Mouse (Mus musculus): ENCODE data around the gene Prrt2. TPM values are rescaled to one million over a fixed set of nuclear protein-coding genes. Genes with fewer than 3 reads are reported as not detected.

Prrt2 gene
- 100 to 1,000 TPM; 213 to 222 TPM for total RNA-seq (2021)

DNA sequence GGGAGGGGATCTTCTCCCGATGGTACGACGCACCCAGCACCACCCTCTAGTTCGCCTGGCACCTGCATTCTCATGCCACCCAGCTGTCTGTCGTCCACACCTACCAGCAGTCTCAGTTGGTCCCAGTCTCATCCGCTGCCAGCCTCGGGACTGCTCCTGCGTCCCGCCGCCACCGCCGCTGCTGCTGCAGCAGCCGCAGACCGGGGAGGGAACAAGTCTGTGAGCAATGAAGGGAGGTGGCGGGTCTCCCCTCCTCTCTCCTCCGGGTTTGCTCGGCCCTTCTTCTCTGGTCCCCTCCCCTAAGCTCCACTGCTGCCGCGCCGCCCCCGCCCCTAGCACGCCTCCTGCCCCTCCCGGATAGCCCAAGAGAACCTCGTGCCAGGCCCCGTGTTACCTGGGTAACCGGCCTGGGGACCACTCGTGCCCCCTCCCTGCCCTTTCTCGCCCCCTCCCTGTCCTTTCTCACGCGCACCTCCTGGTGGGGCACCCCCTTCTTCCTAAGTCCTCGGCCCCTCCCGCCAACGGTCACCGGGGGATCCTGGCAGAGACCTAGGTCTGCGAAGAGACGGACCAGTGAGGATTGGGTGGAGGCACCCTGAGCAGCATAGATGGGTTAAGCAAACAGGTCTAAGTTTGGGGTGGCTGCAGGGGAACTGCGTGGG is at the start of gene Prrt2, which contains the start of gene Gm42742:
Gene Prrt2 (minus strand): TSS at position 311 of the 662 bp plus-strand sequence.
Gene Gm42742 (minus strand): TSS at position 197 of the 662 bp plus-strand sequence.
- intact Hi-C loops (cut with DNase I): no loop called here
- DNase-seq (ENCODE audit: low spot score in 2 of 2): peak; percentile 74 to 79

DNA sequence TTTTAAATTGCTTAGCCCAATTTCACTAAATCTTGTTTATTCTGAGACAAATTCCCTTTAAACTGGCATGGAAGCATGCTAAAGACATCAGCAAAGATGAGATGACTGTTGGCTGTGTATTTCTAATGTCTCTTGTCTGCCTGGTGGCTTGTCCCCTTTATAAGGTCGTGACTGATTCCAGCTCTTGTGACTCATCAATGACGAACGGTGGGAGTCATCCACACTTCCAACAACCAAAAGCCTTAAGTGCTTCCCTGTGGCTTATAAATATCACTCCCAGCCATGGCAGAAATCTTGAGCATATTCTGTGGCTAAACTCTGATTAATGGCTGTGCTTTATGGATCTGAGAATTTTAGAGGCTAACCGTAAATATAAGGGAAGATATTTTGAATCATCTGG is 45.3 kb upstream of the Prrt2 start:
- intact Hi-C loops (cut with DNase I): loop anchor here (10.0 kb wide), 1 partner anchor 108 kb away; no protein-coding TSS in a partner anchor
- no peak for DNase-seq (ENCODE audit: low spot score in 2 of 2)

DNA sequence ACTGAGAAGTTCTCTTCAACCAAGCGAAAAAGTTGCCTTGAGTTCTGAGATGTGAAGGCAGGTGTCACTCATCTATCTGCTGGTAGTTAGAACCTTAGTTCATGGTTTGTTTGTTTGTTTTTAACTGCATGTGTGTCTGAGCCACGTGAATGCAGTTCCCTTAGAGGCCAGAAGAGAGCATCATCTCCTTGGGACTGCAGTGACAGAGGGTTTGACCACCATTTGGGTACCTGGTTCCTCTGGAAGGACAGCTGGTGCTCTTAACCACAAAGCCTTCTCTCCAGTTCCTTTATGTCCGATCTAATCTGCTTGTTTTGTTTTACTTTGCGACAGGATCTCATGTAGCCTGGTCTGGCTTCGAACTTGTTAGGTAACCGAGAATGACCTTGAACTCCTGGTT is 44.5 kb upstream of the Prrt2 start:
- intact Hi-C loops (cut with DNase I): loop anchor here (10.0 kb wide), 1 partner anchor 109 kb away; no protein-coding TSS in a partner anchor
- no peak for DNase-seq (ENCODE audit: low spot score in 2 of 2)

DNA sequence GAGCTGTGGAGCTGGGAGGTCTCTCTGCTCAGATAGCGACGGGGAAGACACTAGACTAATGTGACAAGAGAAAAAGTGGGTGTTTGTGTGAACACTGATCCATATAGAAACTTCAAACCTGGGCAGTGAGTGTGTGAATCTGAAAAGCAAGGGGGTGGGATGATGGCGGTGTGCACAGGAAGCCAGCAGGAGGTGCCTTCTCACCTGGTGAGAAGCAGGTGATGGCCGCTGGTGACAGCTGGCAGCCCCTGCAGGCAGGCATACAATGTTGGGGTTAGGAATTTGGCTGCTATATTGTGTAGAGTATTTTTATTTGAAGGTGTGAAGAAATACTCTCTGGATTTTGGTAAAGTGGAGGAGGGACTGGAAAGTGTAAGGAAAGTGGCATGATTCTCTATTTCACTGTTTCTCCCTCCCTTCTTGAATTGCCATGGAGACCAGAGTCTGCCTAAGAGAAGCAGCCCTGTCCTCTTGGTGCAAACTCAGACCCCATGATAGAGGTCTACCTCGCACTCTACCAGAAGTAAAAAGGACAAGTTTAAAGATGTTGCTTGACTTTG is 34.1 kb upstream of the Prrt2 start:
- intact Hi-C loops (cut with DNase I): no loop called here
- DNase-seq (ENCODE audit: low spot score in 2 of 2): peak; percentile 7 to 31

DNA sequence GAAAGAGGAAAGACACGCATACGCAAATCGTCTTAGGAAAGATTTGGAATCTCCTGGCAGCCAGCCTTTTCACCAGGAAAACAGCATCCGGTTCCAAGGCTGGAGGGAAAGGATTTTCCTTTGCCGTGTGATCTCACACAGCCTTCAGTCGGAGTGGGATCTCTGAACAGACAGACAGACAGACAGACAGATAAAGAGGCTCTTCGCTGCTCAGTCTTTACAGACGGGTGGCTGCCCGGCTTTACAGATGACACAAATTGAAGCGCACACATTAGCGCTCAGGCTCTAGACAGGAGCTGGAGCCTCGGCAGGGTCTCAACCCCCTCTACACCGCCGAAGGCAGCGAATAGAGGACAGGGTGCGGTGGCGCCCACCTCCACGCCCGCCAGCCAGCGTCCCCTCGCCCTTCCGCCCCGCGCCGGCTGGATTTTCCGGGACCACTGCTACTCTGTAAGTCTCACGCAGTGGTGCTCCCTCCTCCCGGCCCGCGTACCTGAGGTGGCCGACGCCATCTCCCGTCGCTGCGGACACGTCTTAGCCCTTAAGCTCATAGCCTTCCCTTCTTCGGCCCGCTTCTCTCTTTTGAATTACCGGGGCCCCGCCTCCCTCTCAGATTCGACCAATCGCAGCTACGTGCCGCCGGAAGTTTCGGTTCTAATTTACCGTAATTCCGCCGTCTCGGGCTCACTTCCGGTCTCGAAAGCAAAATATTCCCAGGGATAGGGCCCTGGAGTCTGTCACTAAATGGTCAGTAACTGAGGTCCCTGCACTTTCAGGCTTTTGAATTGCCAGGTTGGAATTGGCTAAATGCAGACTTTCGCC is 21.1 kb upstream of the Prrt2 start, which contains the start of gene Kif22:
Gene Kif22 (minus strand): TSS at position 621 of the 822 bp plus-strand sequence.
- intact Hi-C loops (cut with DNase I): no loop called here
- DNase-seq (ENCODE audit: low spot score in 2 of 2): peak; percentile 84 to 88

DNA sequence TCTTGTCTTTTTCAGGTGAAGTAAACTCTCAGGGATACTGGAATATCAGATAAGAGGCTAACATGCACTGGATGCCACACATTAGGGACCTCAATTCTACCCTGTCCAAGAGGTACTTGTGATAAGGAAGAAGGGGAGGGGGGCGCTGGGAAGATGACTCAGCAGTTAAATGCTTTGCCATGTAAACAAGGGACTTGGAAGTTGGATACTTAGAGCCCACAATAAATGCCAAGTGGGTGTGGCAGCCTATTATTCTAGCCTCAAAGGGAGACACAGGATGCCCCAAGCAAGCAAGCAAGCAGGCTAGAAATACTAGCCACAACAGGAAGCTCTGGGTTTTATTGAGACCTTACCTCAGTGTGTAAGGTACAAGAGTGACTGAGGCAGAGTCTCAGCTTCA is 10.2 kb upstream of the Prrt2 start:
- intact Hi-C loops (cut with DNase I): no loop called here

DNA sequence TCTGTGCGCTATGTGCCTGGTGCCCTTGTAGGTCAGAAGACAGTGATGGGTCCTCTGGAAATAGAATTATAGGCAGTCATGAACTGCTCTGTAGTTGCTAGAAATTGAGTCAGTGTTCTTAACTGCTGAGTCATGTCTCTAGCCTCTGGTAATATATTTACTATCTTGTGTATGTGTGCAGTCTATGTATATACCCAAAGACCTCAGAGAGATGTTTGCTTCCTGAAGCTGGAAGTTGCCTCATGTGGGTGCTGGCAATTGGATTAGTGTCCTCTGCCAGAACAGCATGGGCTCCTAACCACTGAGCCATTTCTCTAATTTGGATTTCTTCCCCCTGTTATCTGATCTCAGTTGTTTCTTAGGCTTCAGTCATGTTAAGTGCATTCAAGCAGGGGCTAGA is 9.2 kb upstream of the Prrt2 start:
- intact Hi-C loops (cut with DNase I): no loop called here

More for the DNA sequence above, 10.2 kb upstream of the Prrt2 start:
- no peak for DNase-seq (ENCODE audit: low spot score in 2 of 2)

DNA sequence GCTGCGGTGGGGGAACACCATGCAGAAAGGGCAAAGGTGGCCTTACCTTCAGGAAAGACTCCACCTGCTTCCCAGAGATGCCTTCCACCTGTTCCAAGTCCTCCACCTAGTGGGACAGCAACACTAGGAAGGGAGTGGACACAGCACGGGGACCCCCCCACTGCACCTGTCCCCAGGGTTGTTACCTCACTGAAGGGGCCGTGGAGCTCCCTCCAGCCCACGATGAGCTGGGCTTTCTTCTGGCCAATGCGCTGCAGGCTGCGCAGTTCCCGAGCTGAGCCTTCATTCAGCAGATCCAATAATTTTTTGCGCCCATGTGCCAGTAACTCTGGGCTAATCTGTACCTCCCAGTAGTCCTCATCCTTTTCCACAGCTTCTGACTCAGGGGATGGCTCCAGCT is 6.9 kb upstream of the Prrt2 start:
- DNase-seq (ENCODE audit: low spot score in 2 of 2): peak in 1 of 2 experiments; percentile 31
- intact Hi-C loops (cut with DNase I): loop anchor here (5.0 kb wide), 2 partner anchors 74 to 146 kb away; partner anchors contain the start of gene Taok2

More for the DNA sequence above, 9.2 kb upstream of the Prrt2 start:
- DNase-seq (ENCODE audit: low spot score in 2 of 2): no peak

DNA sequence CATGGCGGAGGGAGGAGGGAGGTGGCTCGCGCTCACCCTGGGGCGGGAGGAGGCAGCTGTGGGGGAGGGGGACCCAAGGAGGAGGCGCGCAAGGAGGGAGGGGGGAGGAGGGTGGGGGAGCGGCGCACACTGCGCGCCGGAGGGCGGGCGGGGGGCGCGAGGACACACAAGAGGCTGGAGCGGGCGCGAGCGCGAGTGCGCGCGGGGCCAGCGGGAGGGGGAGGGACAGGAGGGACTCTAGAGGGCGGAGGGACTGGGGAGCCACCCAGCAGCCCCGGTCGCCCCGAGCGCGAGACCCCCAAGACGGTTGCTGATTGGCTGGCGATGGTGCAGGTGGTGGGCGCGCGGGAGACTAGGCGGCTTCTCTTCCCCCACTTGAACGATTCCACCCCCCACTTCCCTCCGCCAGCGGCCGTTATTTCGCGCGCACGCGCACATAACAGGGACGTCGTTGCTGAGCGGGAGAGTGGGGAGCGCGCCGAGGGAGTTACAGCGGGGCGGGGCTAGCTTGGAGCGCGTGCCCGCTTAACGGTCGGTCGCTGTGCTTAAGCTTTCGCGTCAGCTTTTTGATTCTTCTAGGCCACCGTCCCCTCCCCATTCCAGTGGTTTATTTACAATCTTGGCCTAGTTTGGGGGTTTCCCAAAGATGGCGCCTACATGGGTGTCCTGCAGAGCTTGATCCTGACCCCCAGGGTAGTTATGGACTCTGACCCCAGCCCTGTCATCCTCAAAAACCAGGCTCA is 6.1 kb upstream of the Prrt2 start, which contains the start of gene Maz:
Gene Maz (minus strand): TSS at position 54 of the 743 bp plus-strand sequence.
- DNase-seq (ENCODE audit: low spot score in 2 of 2): peak; percentile 100
- intact Hi-C loops (cut with DNase I): loop anchor here (5.0 kb wide), 2 partner anchors 75 to 145 kb away; partner anchors contain the start of gene Taok2

DNA sequence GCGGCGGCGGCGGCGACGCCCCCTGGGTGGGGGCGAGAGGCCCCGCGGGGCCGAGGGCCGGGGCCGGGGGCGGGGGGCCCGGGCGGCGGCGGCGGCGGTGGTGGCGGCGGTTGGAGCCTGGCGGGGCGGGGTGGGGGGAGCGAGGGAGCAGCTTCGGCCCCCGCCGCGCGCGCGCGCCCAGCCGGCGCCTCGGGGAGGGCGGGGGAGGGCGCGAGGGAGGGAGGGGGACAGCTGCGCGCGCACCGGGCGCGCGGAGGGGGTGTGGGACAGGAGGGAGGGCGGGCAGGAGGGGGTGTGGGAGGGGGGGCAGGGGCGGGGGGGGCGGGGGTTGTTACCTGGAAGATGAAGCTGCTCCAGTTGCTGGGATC is 5.6 kb upstream of the Prrt2 start:
- no peak for DNase-seq (ENCODE audit: low spot score in 2 of 2)
- intact Hi-C loops (cut with DNase I): loop anchor here (5.0 kb wide), 2 partner anchors 76 to 144 kb away; partner anchors contain the start of gene Taok2

DNA sequence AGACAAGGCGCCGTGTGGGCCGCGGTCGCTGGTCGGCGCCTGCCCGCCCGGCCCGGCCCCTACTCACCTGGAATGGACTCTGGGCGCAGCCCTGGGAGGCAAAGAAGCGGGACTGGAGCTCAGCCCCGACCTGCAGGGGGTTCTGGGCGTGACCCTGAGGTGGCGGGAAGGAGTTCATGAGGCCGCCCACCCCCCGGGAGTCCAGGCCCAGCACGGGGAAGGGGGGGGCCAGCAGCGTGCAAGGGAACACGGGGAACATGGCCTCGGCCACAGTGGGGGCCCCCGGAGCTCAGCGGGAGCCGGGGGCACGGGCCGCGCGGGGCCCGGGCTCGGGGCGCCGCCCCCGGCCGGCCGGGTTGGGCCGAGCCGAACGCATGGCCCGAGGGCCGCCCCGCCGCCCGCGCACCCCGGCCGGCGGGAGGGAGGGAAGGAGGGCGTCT is 5.2 kb upstream of the Prrt2 start:
- peak; percentile 53 to 68 for DNase-seq (ENCODE audit: low spot score in 2 of 2)
- intact Hi-C loops (cut with DNase I): loop anchor here (5.0 kb wide), 2 partner anchors 76 to 144 kb away; partner anchors contain the start of gene Taok2

DNA sequence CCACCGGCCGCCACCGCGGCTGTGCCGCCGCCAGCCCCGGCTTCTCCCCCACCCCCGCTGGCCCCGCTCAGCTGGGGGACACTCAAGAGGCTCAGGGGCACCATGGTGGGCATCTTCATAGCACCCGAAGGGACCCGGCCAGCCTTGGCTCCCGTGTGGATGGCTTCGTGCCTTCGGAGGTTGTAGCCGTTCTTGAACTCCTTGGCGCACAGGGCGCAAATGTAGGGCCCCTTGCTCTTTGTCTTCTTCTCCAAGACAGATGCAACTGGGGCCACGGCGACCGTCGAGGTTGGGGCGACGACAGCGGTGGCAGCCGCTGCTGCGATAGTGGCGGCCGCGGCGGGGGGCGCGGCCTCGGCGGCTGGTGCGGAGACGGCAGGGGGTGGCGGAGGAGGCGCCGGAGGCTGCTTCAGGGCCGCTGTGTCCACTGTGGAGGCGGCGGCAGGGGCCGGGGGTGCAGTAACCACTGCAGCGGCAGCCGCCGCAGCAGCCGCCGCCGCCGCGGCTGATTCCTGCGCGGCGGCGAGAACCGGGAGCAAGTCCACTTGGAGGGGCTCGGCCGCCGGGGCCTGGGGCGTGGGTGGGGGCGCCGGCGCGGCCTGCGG is 4.6 kb upstream of the Prrt2 start:
- peak in 1 of 2 experiments; percentile 65 for DNase-seq (ENCODE audit: low spot score in 2 of 2)
- intact Hi-C loops (cut with DNase I): loop anchor here (5.0 kb wide), 2 partner anchors 77 to 143 kb away; partner anchors contain the start of gene Taok2

DNA sequence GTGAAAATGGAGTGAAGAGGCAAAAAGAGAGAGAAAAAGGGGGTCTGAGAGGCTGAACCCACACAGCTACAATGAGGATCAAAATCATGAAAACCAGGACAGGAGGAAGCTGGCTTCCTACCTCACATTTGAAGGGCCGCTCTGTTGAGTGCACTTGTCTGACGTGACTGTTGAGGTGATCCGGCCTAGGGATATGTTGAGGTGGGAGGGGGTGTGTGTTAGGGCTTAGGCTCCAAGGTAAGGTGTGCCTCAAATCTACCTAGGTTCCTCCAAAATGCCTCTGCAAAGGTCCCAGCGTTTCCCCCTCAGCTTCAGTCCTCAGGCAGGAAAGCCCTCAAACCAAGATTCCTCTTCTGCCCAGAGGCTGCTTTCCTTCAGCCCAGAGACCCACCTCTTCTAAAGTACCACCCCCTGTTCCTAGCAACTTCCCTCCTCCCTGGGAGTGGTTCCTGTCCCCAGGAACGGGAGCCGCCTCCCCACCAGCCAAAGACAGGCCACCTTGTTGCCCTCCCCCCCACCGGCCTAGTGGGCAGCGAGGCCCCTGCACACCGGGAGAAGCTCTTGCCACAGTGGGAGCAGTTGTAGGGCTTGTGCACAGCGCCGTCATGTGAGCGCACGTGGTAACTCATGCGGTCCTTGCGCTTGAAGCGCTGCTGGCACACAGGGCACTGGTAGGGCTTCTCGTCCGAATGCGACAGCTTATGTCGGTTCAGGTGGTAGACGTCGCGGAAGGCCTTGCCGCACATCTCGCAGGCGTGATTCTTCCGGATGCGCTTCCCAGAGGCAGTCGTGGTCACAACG is 3.9 kb upstream of the Prrt2 start:
- intact Hi-C loops (cut with DNase I): loop anchor here (5.0 kb wide), 2 partner anchors 77 to 143 kb away; partner anchors contain the start of gene Taok2
- DNase-seq (ENCODE audit: low spot score in 2 of 2): peak; percentile 84 to 85

DNA sequence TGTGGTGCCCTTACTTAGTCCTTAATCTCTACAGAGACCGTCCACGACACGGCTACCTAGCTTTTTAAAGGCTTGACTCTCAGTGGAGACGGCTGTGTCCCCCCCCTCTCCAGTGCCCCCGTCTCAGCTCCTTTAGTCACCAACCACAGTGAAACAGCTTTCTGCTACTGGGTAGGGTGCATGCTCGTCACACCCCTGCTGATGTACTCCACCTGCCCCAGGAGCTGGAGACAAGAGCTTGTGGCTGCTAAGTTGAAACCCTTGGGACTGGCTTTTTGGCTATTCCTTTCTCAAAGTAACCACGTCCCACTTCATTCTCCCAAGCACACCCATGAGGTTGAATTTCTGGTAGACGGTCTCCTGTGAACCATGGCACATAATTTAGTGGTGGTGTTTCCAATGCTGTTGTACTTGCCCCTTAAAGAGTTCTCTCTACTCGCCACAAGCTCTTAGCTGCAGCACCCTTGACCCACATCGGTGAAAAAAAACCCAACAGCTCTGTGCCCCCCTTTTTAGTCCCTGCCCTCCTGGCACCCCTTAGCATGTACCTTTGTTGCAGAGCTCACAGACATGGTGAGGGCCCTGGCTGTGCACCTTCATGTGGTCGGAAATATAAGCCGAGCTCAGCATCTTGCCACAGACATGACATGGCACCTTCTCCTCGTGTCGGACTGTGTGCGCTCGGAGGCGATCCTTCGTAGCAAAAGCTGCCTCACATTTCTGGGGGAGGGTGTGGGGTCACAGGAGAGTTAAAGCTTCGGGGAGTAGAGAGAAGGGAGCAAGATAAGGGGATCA is 3.1 kb upstream of the Prrt2 start:
- intact Hi-C loops (cut with DNase I): no loop called here

DNA sequence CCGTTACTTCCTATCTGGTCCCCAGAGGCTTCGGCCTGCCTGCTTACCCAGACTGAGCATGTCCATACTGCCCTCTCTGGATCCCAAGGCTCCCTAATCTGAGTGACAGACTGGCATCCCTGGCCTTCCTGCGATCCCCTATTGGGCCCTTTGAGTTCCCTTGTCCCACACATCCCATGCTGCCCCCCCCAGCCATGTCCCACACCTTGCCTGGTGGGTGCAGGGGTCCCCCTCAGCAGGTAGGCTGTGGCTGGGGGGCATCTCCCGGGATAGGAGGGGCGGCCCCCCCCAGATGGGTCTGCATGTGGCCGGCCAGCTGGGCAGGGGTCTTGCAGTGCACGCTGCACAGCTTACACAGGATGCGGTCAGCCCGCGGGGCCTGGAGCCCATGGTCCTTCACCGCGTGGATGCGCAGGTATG is 2.3 kb upstream of the Prrt2 start:
- intact Hi-C loops (cut with DNase I): no loop called here
- no peak for DNase-seq (ENCODE audit: low spot score in 2 of 2)

More for the DNA sequence above, 3.1 kb upstream of the Prrt2 start:
- DNase-seq (ENCODE audit: low spot score in 2 of 2): no peak

DNA sequence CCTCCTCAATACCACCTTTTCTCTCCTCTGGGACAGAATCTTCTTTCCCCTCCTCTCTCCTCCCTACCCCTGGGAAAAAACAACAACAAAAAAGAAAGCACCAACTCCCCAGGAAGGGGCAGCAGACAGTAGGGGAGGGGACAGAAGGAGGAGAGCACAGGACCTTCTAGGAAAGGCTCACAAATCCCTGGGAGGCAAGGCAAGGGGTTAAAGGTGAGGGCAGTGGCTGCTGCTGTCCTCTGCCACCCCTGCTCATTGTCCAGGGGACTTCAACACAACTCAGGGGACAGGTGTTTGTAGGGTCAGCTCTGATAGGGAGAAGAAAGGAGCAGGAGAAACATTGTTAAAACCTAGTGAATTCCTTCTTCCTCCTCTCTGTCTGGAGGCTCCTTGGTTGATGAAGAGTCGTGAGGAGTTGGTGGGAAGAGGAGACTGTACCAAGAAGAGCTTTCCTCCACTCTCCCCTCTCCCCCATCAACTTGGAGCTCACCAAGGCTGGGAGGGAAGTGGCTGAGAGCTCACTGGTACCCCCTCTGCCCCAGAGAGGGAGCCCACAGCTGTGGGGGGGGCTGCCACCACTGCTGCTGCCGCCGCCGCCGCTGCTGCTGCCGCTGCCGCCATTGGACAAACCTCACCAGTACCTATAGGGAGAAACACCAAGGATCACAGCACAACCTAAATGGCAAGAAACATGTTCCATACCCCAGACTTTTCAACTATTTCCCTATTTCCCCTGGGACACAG is 1.7 kb upstream of the Prrt2 start:
- intact Hi-C loops (cut with DNase I): no loop called here
- peak in 1 of 2 experiments; percentile 28 for DNase-seq (ENCODE audit: low spot score in 2 of 2)
